Mouse (Mus musculus) cortical plate, adult 2 months (tissue): ENCODE data around the gene Mettl17. TPM values are rescaled to one million over a fixed set of nuclear protein-coding genes. Genes with fewer than 3 reads are reported as not detected.
A peak's percentile ranks its signal among the peaks of the same experiment; 100 is the strongest.

Experiments
- H3K27ac ChIP-seq: fragments of 200-500 bp; 2 replicates; pipeline ENCODE4 v1.5.1; 2012; ENCODE audit warnings: low read length, control low read depth, inconsistent platforms; ENCODE audit not compliant: insufficient read depth
- H3K4me1 ChIP-seq: fragments of 200-500 bp; 2 replicates; pipeline ENCODE4 v1.6.1; 2011; ENCODE audit warnings: low read length; ENCODE audit not compliant: control insufficient read depth, insufficient read depth
- H3K4me3 ChIP-seq: fragments of 200-500 bp; 2 replicates; pipeline ENCODE4 v1.5.1; 2011; ENCODE audit warnings: mild to moderate bottlenecking, low read length, control low read depth; ENCODE audit not compliant: insufficient read depth
- CTCF ChIP-seq: fragments of 200-500 bp; IDR thresholded peaks from 2 replicates; pipeline ENCODE4 v1.5.1; 2011; ENCODE audit warnings: mild to moderate bottlenecking, control low read depth, low read length; ENCODE audit not compliant: insufficient read depth; ENCODE audit errors: extremely low read depth
- POLR2A ChIP-seq: fragments of 200-500 bp; IDR thresholded peaks from 2 replicates; pipeline ENCODE4 v1.6.1; 2011; ENCODE audit warnings: mild to moderate bottlenecking, low read length, control low read depth; ENCODE audit not compliant: insufficient read depth; ENCODE audit errors: extremely low read depth
- polyA plus RNA-seq: library from polyadenylated mRNA; depleted of rRNA; stranded (reverse); fragments of >200 nt; gene quantifications from 2 replicates; pipeline ENCODE4 v1.2.3, GENCODE M21; 2012

The Mettl17 gene
- polyA plus RNA-seq, 1 experiment = 41.4 TPM

DNA sequence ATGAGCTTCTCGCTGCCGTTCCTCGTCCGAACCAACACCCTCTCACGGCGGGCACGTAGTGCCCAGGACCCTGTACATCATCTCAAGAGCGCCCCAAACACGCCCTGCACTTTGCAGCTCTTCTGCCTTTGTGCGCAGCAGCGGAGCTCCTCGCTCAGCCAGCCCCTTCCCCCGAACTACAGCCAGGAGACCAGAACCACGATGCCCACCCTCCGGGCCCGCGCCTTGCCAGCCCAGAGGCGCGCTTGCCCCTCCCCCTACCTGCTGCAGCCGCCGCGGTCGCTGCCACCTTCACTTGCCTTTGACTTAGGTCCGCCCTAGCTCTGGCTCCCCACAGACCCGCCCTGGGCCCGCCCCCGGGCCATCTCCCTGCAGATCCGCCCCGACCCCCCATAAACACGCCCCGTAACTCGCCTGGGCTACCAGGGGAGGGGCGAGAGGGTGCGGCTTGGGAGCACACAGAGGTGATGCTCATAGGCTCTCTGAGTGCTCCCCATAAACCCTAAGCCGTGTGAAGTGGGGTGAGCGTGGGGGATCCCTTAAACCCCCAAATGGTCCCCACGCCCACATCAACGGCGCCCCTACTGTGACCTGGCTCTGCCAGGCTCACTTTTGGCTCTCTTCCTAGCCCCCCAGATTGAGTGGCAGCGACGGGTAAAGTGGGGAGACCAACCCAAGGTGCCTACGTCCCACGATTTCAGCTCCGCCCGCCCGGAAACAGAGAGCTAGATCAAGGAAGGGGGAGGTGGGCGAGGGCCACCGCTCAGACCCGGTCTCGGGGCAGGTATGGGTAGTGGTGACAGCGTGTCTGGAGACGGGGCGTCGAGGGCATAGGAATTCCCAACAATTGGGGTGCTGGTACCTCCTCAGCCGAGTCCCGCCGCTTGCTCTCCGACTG lies 28.7 kb downstream of the Mettl17 start:
- Histone ChIP-seq H3K4me3 (peak overlapping the region; percentile 65), H3K27ac (peak overlapping the region; percentile 94), H3K4me1 (no peaks in the 10 kb centered on the region; the same call in 1 of the 2 replicates)
- TF ChIP-seq POLR2A (0 out of 2 replicates have a peak, but pooled peaks have one; percentile 27), CTCF (no peak)

DNA sequence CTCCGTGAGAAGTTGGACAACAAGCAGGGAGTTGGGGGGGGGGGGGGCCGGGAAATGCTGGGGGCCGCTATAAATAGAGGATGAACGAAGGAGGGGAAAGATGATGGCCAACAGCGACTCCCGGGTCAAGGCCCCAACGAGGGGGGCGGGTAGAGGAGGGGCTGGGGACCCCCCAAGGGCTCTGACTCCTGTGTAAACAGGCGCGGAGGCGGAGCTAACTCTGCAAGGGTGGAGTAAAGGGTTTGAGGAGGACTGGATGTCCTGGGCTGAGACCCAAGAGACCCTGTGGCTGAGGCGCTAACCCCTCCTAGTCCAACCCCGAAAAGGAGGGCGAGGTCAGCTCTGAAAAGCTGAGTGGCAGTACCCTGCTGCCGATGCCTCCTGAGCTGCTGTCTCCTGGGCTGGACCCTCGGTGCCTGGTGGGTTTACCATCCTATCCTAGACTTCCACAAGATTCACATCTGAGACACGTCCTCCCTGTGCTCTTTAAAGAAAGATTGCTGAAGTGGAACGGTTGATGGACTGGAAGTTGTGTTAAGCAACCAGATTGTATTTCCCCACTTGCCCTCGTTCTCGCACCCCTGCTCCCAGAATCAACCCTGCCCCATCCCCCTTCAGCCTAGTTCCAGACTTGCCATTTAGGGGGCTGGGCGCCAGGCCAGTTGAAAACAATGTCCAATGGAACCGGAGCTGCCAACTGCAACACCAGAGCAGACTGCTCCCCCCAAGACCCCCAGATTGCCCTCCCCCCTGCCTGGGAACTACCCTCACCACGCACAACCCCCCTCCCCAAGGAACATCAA lies 29.5 kb downstream of the Mettl17 start, which contains the start of gene Ndrg2:
Ndrg2 (minus strand) TSS at position 199 of the 803 bp plus-strand sequence.
- TF ChIP-seq POLR2A (no peak), CTCF (no peak)
- peak within 1 kb of the TSS; percentile 94 for H3K27ac ChIP-seq
- H3K4me1 ChIP-seq = no peaks in the 10 kb centered on the region; the same call in 1 of the 2 replicates
- peak within 1 kb of the TSS; percentile 65 for H3K4me3 ChIP-seq

DNA sequence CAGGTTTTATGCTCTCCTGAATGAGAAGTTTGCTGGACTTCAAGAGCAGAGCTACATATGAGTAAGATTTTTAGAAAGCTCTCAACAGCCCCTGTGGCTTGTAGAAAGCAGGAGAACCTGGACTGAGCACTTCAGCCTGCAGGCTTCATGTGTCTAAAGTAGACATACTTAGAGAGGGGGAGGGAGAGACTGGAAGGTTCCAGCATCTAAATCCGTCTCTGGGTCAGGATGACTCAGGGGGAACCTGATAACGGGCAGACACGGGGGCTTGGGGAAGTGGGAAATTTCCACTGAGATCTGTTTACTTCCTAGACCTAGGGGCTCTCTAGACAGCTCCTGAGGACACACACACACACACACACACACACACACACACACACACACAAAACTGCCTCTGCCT lies 30.4 kb downstream of the Mettl17 start:
- Histone ChIP-seq H3K27ac (peak overlapping the region; percentile 63; the same call in 1 of the 2 replicates), H3K4me1 (no peaks in the 10 kb centered on the region; the same call in 1 of the 2 replicates), H3K4me3 (no peak overlapping the region)
- TF ChIP-seq CTCF (no peak), POLR2A (no peak)

DNA sequence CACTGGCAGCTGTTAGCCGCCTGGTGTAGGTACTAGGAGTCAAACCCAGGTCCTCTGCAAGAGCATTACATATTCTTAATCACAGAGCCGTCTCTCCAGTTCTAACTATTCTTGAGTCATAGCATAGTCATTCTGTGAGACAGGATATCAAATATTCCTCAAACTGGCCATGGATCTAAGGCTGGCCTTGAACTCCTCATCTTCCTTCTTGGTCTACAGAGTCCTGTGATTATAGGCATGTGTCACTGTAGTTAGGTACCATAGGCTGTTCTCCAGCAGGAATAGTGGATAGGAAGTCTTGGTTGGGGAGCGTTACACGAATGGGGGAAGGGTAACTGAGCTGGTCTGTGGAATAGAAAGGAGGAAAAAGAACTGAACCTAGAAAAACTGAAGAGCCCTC lies 31.9 kb downstream of the Mettl17 start:
- no peak overlapping the region for H3K4me3 ChIP-seq
- no peak for TF ChIP-seq CTCF
- TF ChIP-seq POLR2A = no peak
- H3K27ac ChIP-seq = no peak overlapping the region
- H3K4me1 ChIP-seq = no peaks in the 10 kb centered on the region; the same call in 1 of the 2 replicates

DNA sequence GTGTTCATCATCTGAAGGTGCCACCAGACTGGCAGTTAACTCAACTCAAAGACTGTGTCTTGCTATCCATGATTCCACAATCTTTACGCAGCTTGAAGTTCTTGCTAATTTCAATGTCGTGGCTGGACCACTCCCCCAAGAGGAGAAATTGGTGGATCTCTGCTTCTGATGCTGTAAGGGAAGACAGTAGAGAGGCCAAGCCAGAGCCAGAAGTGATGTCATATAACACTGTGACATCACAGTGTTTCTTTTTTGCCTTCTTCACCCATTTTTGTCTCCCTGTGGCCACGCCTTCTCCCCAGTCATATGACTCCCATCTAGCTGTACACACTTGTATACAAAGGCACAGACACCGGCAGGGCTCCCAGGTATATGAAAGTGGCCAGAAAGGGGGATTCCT lies 33.5 kb downstream of the Mettl17 start, which contains the start of gene Tppp2:
Tppp2 (plus strand) TSS at position 301 of the 400 bp plus-strand sequence.
- H3K4me3 ChIP-seq = no peak within 1 kb of the TSS
- peaks cover 4% of the 10 kb centered on the region; the same call in 1 of the 2 replicates for H3K4me1 ChIP-seq
- no peak for TF ChIP-seq POLR2A
- no peak for TF ChIP-seq CTCF
- H3K27ac ChIP-seq = no peak within 1 kb of the TSS

DNA sequence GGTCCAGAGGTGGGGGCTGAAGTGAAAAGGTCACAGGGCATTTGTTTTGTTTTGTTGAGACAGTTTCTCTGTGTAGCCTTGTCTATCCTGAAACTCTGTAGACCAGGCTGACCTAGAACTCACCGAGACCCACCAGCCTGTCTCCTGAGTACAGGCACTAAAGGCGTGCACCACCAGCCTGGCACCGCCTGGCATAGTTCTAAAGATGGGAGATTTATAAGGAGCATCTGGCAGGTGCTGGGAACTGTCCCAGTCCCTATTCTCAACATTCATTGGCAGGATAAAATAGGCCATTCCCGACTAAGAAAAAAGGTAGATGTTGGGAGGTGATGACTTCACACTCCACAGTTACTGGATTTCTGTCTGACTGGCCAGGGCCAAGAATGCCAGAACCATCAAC lies 34.3 kb downstream of the Mettl17 start:
- Histone ChIP-seq H3K27ac (no peak overlapping the region), H3K4me3 (no peak overlapping the region), H3K4me1 (peaks cover 4% of the 10 kb centered on the region; the same call in 1 of the 2 replicates)
- TF ChIP-seq CTCF (no peak), POLR2A (no peak)

DNA sequence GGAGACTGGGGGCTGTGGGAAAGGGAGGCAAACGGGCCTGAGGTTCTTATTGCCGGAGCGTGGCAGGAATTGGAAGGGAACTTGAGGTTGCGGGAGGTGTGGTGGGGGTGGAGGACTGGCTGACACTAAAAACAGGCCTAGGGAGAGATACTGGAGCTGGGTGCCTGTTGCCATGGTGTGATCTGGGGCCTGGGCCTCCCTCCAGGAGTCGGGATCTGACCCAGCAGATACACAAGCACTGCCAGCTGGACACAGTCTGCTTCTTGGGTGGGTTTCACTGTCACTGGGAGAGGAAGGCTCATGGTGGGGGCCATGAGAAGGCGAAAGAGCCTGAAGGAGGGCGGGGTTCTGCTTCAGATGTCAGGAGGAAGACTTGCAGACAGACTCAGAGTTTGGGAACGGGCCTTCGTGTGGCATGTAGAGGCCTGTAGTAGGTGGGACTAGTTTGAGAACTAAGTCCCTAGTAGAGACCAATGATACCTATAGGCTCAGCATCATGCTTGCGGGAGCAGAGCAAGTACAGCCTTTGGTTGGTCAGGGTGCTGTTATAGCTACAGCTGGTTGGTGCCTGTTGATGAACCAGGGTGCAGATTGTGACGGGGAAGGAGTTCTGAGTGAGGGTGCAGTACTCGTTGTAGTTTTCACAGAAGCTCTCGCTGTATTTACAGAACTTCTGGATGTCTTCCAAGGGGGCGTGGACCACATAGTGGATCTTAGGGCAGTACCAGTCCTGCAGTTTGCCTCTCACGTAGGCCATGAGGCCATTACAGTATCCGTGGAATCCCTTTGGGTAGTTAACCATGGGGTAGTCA lies 37.3 kb downstream of the Mettl17 start:
- Histone ChIP-seq H3K4me3 (no peak overlapping the region), H3K27ac (no peak overlapping the region), H3K4me1 (peaks cover 4% of the 10 kb centered on the region; the same call in 1 of the 2 replicates)
- TF ChIP-seq CTCF = no peak
- TF ChIP-seq POLR2A = no peak

DNA sequence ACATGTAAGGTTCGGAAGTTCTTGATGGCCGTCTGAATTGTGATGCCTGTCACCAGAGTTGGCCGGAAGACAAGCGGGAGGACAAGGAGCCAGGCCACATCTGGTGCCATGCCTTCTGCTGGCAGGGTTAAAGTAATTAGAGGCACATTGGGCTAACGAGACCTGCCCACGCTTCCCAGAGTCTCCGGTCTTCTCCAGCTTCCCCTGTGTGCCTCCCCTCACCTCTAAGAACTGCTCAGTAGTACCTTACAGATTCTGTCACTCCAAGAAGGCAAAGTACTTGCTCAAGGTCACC lies 37.9 kb downstream of the Mettl17 start, which contains the start of gene Rnase13:
Rnase13 (minus strand) TSS at position 203 of the 295 bp plus-strand sequence.
- H3K27ac ChIP-seq = no peak within 1 kb of the TSS

DNA sequence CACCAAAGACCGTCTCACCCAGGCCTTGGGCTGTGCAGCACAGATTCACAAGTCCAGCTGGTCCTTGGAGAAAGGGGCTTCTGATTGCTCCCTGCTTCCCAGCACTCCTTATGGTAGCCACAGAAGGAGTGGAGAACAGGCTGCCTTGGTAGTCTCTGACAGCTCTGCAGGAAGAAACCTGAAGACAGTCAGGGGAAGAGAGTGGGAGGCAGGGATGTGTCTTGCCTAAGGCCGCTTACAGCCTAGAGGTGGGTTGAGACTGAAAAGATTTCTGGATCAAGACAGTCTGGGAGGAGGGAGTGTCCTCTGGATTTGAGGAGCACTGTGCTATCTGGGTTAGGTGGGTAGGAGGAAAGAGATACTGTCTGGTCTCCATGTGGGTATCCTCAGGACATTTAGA lies 38.3 kb downstream of the Mettl17 start:
- Histone ChIP-seq H3K4me1 (peaks cover 4% of the 10 kb centered on the region; the same call in 1 of the 2 replicates), H3K4me3 (no peak overlapping the region), H3K27ac (no peak overlapping the region)
- TF ChIP-seq CTCF = no peak
- no peak for TF ChIP-seq POLR2A

More for the DNA sequence above, 37.9 kb downstream of the Mettl17 start, which contains the start of gene Rnase13:
- TF ChIP-seq POLR2A = no peak
- peaks cover 4% of the 10 kb centered on the region; the same call in 1 of the 2 replicates for H3K4me1 ChIP-seq
- no peak within 1 kb of the TSS for H3K4me3 ChIP-seq
